Mouse (Mus musculus): ENCODE measurements around the gene Fggy. TPM values are rescaled to one million over a fixed set of nuclear protein-coding genes. Genes with fewer than 3 reads are reported as not detected.

Fggy gene
- total and polyA plus RNA-seq, 3 experiments, result not detected

- H3K27me3 ChIP-seq (ENCODE audit: control insufficient read depth in 1 of 2, insufficient read depth in 2 of 2, low read length in 2 of 2), result no peaks in the 10 kb centered on the region
- no peak overlapping the region for H3K4me3 ChIP-seq (ENCODE audit: control insufficient read depth in 1 of 2, insufficient read depth in 1 of 2, low read depth in 2 of 2, low read length in 2 of 2)
- no peak overlapping the region for H3K9ac ChIP-seq (ENCODE audit: control insufficient read depth, low read depth, low read length, poor library complexity, severe bottlenecking)
- no peaks in the 10 kb centered on the region for H3K4me1 ChIP-seq (ENCODE audit: control insufficient read depth in 1 of 2, insufficient read depth in 2 of 2, low read length in 2 of 2)
- H3K9me3 ChIP-seq (replicated peaks; ENCODE audit: insufficient read depth, low read length), result no peaks in the 10 kb centered on the region
- TF ChIP-seq CTCF (IDR thresholded peaks at IDR 0.05 in 2 of 3, conservative IDR thresholded peaks at IDR 0.05 in 1 of 3; ENCODE audit: control insufficient read depth in 1 of 3, insufficient read depth in 1 of 3, low read depth in 2 of 3, low read length in 3 of 3, poor library complexity in 1 of 3, severe bottlenecking in 1 of 3), result peak in 2 of 3 experiments; percentile 34 to 55; a peak in 4 of 6 replicates
- peak; percentile 32 for TF ChIP-seq SMC3 (IDR thresholded peaks at IDR 0.05; ENCODE audit: low read depth, low read length)
- TF ChIP-seq POLR2AphosphoS5 (IDR thresholded peaks at IDR 0.05; ENCODE audit: borderline replicate concordance, low read depth, low read length), result no peak
- TF ChIP-seq RAD21 (IDR thresholded peaks at IDR 0.05; ENCODE audit: low read depth, low read length), result peak; percentile 45
- H3K36me3 ChIP-seq (ENCODE audit: control insufficient read depth in 1 of 2, insufficient read depth in 2 of 2, low read length in 2 of 2), result no peaks in the 10 kb centered on the region
- H3K27ac ChIP-seq (ENCODE audit: control insufficient read depth, low read depth, low read length), result no peak overlapping the region
- peak; percentile 23 for DNase-seq (ENCODE audit: low read depth, low spot score)
- H3K79me2 ChIP-seq (ENCODE audit: control insufficient read depth, insufficient read depth, low read length, poor library complexity), result no peaks in the 10 kb centered on the region
These were observed 367.2 kb downstream of the Fggy start for GRCm38 (mm10) chr4:95924210-95925184.

- no peaks in the 10 kb centered on the region for H3K9me3 ChIP-seq (replicated peaks; ENCODE audit: insufficient read depth, low read length)
- DNase-seq (ENCODE audit: low read depth, low spot score), result no peak
- H3K4me3 ChIP-seq (ENCODE audit: control insufficient read depth in 1 of 2, insufficient read depth in 1 of 2, low read depth in 2 of 2, low read length in 2 of 2), result no peak overlapping the region
- no peaks in the 10 kb centered on the region for H3K27me3 ChIP-seq (ENCODE audit: control insufficient read depth in 1 of 2, insufficient read depth in 2 of 2, low read length in 2 of 2)
- no peak overlapping the region for H3K27ac ChIP-seq (ENCODE audit: control insufficient read depth, low read depth, low read length)
- H3K9ac ChIP-seq (ENCODE audit: control insufficient read depth, low read depth, low read length, poor library complexity, severe bottlenecking), result no peak overlapping the region
- H3K36me3 ChIP-seq (ENCODE audit: control insufficient read depth in 1 of 2, insufficient read depth in 2 of 2, low read length in 2 of 2), result no peaks in the 10 kb centered on the region
- no peaks in the 10 kb centered on the region for H3K4me1 ChIP-seq (ENCODE audit: control insufficient read depth in 1 of 2, insufficient read depth in 2 of 2, low read length in 2 of 2)
- H3K79me2 ChIP-seq (ENCODE audit: control insufficient read depth, insufficient read depth, low read length, poor library complexity), result no peaks in the 10 kb centered on the region
- no peak for TF ChIP-seq POLR2A (IDR thresholded peaks at IDR 0.05; ENCODE audit: control insufficient read depth in 1 of 2, insufficient read depth in 1 of 2, low read depth in 1 of 2, low read length in 2 of 2, poor library complexity in 1 of 2)
- TF ChIP-seq USF2 (IDR thresholded peaks at IDR 0.05; ENCODE audit: borderline replicate concordance in 1 of 2, insufficient read depth in 1 of 2, low read depth in 1 of 2, low read length in 2 of 2), result no peak
- TF ChIP-seq ZC3H11A (IDR thresholded peaks at IDR 0.05; ENCODE audit: low read depth, low read length), result no peak
- TF ChIP-seq MYC (IDR thresholded peaks at IDR 0.05; ENCODE audit: low read depth, low read length), result no peak
These were observed 371.5 kb downstream of the Fggy start for GRCm38 (mm10) chr4:95928846-95929245.

GRCm38 (mm10) chr4:95929936-95930335 lies 372.6 kb downstream of the Fggy start:
- Histone ChIP-seq H3K9ac (ENCODE audit: control insufficient read depth, low read depth, low read length, poor library complexity, severe bottlenecking) (no peak overlapping the region), H3K4me3 (ENCODE audit: control insufficient read depth in 1 of 2, insufficient read depth in 1 of 2, low read depth in 2 of 2, low read length in 2 of 2) (no peak overlapping the region), H3K36me3 (ENCODE audit: control insufficient read depth in 1 of 2, insufficient read depth in 2 of 2, low read length in 2 of 2) (no peaks in the 10 kb centered on the region), H3K27ac (ENCODE audit: control insufficient read depth, low read depth, low read length) (no peak overlapping the region), H3K4me1 (ENCODE audit: control insufficient read depth in 1 of 2, insufficient read depth in 2 of 2, low read length in 2 of 2) (no peaks in the 10 kb centered on the region), H3K79me2 (ENCODE audit: control insufficient read depth, insufficient read depth, low read length, poor library complexity) (no peaks in the 10 kb centered on the region), H3K27me3 (ENCODE audit: control insufficient read depth in 1 of 2, insufficient read depth in 2 of 2, low read length in 2 of 2) (no peaks in the 10 kb centered on the region), H3K9me3 (replicated peaks; ENCODE audit: insufficient read depth, low read length) (no peaks in the 10 kb centered on the region)
- no peak for TF ChIP-seq KAT2A (conservative IDR thresholded peaks at IDR 0.05; ENCODE audit: low read depth, low read length)
- no peak for TF ChIP-seq MYC (IDR thresholded peaks at IDR 0.05; ENCODE audit: low read depth, low read length)
- no peak for TF ChIP-seq MXI1 (IDR thresholded peaks at IDR 0.05; ENCODE audit: low read depth, low read length)
- TF ChIP-seq ZKSCAN1 (IDR thresholded peaks at IDR 0.05; ENCODE audit: low read depth, low read length), result no peak
- no peak for TF ChIP-seq POLR2AphosphoS2 (IDR thresholded peaks at IDR 0.05; ENCODE audit: low read length)
- no peak for DNase-seq (ENCODE audit: low read depth, low spot score)
